Mouse (Mus musculus) adrenal gland, adult 18-20 months (tissue): ENCODE measurements around the gene Prg2. TPM values are rescaled to one million over a fixed set of nuclear protein-coding genes. Genes with fewer than 3 reads are reported as not detected.

ENCODE experiments used
- DNase-seq, 2 experiments: peaks; one replicate each; pipeline ENCODE4 v3.0.0; 2021 to 2022; ENCODE audit warnings: low spot score in 2 of 2
- total RNA-seq, 2 experiments: library from RNA; stranded (reverse); gene quantifications; 1 replicate in 1 of 2; 2 replicates in 1 of 2; pipeline ENCODE4 v1.2.3; 2021

The Prg2 gene
- total RNA-seq, 2 experiments from 2014 or later, result not detected

- peak; percentile 42 to 46 for DNase-seq
Measured at GRCm38 (mm10) chr2:84961300-84961699, 19.0 kb upstream of the Prg2 start.

GRCm38 (mm10) chr2:84961901-84962300 is 18.4 kb upstream of the Prg2 start:
- no peak for DNase-seq

DNA sequence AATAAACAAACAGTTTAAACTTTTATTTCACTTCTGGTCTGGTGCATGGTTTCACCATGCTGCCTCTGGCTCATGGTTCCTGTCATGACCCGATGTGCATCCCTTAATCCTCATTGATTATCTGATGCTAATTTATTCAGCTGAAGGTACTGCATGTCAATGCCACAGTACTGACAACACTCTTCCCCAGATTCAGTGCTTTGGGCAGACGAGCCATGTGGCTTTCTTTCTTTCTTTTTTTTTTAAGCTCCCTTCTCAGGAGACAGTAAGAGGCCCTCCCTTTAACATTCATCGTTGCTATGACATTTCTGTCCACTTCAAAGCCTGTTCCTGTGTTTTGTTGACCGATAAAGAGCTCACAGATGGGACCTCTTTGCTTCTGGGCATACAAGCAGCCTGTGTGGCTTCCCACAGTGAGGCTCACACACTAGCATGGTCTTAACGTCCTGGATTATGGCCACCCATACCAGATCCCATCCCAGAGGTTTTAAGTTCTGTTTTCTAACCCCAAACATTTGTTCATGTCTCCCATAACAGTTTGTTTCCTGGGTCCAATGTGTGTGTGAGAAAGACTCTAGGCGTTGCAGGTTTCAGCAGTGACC is 17.3 kb upstream of the Prg2 start:
- DNase-seq, result no peak

GRCm38 (mm10) chr2:84964111-84964801 is 16.0 kb upstream of the Prg2 start:
- DNase-seq, result no peak

GRCm38 (mm10) chr2:84967318-84967991 is 12.8 kb upstream of the Prg2 start:
- no peak for DNase-seq

GRCm38 (mm10) chr2:84975580-84975979 is 4.7 kb upstream of the Prg2 start:
- DNase-seq, result no peak

DNA sequence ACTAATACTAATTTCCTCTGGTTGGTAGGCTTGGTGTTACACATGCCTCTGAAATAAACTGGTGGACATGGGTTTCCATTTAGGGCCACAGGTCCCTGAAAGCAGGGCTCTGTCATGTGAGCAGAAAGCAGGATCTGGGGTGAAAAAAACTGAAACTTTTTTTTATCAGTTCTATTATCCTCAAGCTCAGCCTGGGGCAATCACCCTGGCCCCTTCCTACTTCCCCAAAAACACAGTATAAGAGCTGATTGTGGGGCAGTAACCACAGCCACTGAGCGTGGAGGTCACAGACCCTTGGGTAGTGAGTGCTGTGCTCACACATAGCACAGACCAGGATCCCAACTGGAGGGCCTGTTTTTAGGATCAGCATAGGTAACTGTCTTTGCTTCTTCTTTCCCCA is 7.7 kb downstream of the Prg2 start, which contains the start of gene Prg3:
Prg3 (plus strand) TSS at position 286 of the 400 bp plus-strand sequence.
- no peak for DNase-seq

GRCm38 (mm10) chr2:84996376-84996775 is 16.1 kb downstream of the Prg2 start:
- no peak for DNase-seq

DNA sequence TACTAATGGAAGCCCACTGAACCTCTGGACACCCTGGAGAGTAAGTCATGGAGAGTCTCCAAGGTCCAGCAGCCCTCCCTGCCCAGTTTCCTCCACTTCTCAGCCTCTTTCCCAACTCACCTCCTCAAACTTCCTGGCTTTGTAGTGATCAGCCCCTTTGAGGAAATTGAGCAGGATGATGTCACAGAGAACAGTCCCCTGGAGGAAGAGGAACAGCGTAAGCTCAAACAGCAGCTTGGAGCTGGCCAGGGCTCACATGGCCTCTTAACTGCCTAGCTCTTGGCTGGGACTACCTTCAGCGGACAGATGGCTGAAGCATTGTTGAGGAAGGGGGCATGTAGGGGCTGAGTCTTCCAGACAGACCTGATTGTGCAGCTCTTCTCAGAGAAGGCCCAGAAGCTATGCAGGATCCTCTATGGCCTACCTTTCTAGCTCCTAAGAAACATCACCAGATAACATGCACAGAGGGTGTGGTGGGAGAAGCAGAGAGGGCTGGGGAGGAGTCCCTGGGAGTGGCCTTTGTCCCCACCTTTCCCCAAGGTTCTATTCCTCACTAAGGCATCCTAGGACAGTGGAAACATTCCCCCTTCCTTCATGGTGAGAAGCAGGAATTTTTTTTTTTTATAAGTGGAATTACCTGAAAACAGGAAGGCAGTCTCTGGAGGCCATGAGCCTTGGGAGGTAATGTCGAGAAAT is 19.4 kb downstream of the Prg2 start:
- DNase-seq, result no peak

DNA sequence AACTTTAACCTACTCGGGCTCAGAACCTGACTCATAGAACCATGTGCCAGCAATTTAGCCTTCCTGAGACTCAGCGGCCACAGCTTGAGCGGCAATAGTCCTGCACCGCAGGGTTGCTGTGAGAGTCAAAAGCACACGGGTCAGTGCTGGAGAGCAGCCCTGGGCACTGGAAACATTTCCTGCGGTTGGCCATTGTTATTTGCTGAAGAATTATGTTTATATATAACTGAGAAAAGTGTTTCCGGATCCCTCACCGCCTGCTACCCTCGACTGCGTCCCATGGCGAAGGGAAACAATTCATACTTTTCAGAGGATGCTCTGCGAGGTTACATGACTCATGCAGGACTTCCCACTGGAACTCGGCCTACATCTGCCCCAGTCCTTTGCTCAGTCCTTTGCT is 21.2 kb downstream of the Prg2 start:
- DNase-seq, result no peak

- no peak for DNase-seq
Measured at GRCm38 (mm10) chr2:85002575-85002974, 22.3 kb downstream of the Prg2 start.

- no peak for DNase-seq
Measured at GRCm38 (mm10) chr2:85004341-85004740, 24.1 kb downstream of the Prg2 start.

DNA sequence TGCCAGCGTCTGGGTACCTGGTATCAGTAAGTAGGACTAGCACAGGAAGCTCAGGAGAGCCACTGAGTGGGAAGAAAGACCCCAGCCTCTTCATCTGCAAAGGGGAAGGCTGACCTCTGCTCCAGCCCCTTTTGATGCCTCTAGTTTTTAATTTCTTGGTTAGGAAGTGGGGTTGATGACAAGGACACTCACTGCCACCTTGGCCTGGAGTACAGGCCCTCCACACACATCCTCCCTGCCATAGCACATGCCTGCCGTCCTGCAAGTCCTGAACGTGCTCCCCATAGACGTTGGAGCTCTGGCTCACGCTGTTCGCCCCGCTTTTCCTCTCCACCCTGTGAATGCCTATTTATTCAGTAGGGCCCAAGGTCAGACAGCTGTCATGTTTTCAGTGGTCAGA is 26.3 kb downstream of the Prg2 start:
- DNase-seq, result no peak

- DNase-seq, result no peak
Measured at GRCm38 (mm10) chr2:85007729-85008128, 27.5 kb downstream of the Prg2 start.

DNA sequence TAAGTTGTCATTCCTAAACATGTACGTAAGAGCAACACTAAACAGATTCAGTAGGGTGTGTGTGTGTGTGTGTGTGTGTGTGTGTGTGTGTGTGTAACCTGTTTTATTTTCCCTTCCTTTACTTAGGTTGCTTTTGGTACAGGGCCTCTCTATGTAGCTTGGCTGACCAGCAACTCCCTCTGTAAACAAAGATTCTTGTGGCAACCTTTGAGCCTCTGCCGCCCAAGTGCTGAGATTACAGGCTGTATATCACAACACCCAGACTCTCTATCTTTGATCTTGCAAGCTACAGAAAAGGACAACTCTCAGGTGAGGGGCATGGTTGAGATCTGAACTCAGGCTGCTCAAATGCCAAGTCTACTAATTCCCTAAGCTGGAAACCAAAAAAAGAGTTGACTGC is 29.0 kb downstream of the Prg2 start:
- DNase-seq, result no peak

DNA sequence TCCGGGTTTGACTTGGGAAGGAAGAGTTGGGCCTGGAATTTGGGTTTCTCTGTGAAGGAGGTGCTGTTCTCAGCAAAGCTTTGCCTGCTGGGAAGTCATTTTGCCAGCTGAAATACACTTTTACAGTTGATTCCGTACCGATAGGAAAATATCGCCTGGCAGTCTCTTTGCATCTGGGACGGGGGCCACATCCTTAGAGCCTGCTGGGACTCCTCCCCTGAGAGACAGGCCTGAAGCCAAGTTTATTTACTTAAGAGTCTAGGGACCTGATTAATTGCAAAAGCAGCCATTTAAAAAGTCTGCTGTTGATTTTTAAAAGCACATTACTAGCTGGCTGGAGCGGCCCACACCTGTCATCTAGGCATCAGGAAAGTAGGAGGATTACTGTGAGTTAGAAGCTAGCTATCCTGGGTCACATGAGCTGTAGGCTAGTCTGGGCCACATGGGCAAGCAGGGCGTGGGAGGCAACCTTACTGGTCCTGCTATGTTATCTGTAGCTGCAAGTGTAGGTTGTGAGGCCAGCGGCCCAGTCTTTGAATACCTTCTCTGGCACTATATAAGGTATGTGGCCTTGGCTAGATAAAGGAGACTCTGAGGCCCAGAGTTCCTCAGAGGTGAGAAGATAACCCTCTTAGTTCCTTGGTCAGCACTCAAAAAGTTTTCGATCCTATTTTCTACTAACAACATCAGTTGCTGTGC is 31.8 kb downstream of the Prg2 start:
- no peak for DNase-seq

GRCm38 (mm10) chr2:85012679-85013078 is 32.4 kb downstream of the Prg2 start:
- DNase-seq, result no peak

DNA sequence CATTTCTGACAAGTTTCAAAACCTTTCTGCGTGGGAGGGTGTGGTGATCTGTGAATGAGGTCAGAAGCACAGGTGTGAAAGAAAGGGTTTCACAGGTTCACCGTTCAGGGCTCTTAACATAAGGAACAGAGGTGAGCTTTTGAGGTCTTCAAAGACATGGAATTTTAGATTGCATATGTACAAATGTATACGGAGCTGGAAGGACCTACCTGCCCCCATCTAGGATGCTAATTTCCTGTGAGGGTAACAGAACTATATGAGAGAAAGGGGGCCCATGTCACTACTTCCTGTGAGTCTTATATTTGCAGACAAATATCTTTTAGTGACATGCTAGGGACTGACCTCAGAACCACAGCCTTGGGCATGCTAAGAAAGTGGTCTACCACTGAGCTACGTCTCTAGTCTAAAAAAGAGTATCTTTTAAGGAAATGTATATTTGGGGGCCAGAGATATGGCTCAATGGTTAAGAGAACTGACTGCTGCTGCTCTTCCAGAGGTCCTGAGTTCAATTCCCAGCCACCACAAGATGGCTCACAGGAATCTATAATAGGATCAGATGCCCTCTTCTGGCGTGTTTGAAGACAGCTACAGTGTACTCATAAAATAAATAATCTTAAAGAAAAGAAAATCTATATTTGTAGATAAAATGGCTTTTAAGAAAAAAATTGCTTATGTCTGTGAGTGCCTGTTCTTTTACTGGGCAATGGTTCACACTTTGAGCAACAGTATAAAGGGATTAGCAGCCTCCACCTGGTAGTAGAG is 33.7 kb downstream of the Prg2 start:
- DNase-seq, result no peak

DNA sequence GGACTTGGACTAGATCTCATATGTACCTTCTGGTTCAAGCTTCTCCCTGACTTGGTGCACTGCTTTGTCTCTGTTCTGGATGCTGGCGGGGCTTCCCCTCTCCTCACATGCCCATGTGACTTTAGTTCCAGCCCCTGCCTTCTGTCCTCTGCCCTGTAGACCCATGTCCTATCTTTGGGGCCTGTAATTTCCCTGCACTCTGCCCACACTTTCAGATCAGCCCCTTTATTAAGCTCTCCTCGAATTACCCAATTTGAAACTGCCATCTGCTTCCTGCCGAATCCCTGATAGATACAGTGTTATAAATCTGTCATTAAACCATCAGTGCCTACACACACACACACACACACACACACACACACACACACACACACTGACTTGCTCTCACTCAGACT is 34.3 kb downstream of the Prg2 start:
- DNase-seq, result no peak

GRCm38 (mm10) chr2:85022043-85022442 is 41.8 kb downstream of the Prg2 start:
- DNase-seq, result no peak
